Mouse (Mus musculus) adrenal gland, adult (tissue): ENCODE measurements around the gene Gm42906.

Experiments
- DNase-seq, 2 experiments: peaks; one replicate each; pipeline ENCODE4 v3.0.0; 2022 to 2023; ENCODE audit warnings: low spot score in 1 of 2; ENCODE audit not compliant: inconsistent age in 2 of 2

Gm42906 gene

DNA sequence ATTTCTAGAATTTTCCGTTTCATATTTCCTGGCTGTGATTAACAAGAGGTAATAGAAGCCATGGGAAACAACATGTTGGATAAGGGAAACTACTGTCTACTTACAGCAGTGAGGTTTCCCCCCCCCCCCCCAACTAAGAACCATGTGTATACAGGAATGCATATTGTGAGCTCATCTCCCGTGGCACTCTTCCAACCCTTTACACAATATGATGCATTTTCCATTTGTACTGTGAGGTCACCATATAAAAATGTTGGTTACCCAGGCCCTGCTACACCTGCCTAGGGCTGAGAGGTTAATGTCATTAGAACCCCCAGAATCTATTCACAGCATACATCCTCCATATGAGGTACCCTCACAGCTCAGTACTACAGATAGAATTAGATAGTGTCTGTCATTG lies 310.1 kb downstream of the Gm42906 start:
- no peak for DNase-seq

DNA sequence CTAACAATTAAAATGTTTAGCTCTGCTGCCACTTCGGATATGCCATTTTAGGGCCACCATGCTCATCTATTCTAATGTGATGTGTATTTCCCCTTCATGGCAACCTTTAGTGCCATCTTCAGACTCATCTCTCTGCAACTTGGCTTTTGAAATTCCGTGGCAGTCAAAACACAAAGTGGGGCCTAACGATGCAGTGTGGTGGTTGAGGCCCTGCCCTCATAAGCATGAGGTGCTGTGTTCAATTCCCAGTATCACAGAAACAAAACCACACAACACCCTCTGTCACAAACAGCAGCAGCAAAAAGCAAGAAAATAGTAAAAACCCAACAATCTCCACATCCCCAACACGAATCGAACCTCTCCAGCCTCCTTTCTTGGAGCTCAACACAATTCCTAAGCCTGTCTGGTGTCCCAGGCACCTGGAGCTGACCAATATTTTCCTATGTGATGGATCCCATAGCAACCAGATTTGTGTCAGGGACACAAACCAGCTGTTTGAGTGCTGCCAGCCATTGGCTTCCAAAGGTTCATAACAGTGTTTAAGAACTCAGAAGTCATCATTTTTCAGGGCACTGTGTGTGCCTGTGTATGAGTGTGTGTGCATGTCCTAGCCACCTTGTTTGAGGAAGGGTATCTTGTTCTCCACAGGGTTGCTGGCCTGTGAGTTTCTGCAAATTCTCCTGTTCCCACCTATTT lies 311.6 kb downstream of the Gm42906 start:
- DNase-seq = no peak

DNA sequence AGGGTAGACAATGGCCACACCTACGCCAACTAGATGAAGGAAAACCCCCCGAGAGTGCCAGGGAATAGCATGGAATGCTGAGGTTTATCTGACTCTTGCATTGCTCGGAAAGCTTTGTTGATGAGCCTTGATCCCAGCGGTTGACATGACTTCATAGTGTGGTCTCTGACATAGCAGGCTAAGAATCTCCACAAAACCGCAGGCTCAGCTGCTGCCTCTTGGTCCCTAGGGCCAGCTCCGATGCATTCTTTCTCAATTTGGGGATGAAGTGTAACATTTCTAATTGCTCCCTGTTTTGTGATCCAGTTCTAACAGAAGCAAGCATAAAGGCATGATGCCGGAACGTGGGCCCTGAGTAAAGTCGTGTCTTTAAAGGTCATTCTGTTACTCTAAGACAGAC lies 315.2 kb downstream of the Gm42906 start:
- peak in 1 of 2 experiments; percentile 41 for DNase-seq

- no peak for DNase-seq
Observed at GRCm38 (mm10) chr5:151111080-151111871, 316.7 kb downstream of the Gm42906 start.

- peak in 1 of 2 experiments; percentile 64 for DNase-seq
Observed at GRCm38 (mm10) chr5:151110461-151110908, 317.5 kb downstream of the Gm42906 start.

DNA sequence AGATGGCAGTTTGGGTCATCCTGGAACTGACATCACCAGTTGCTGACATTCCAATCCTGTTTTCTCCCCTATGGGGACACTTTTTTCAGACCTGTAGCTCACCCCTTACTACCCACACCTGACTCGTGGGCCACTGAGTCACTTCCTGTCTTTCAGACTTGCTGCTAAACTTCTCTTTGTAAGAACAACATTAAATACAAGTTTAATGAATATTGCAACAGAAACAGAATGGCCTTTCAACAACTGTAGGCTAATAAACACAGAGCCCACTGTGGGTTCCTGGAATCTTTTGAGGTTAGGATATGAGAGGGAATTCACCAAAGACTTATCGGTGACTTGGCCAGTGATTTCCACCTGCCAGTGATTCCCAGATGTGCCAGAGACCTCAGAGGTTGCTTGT lies 318.1 kb downstream of the Gm42906 start:
- no peak for DNase-seq

GRCm38 (mm10) chr5:151108955-151109354 lies 319.0 kb downstream of the Gm42906 start:
- DNase-seq = no peak

- no peak for DNase-seq
Observed at GRCm38 (mm10) chr5:151108291-151108897, 319.6 kb downstream of the Gm42906 start.

DNA sequence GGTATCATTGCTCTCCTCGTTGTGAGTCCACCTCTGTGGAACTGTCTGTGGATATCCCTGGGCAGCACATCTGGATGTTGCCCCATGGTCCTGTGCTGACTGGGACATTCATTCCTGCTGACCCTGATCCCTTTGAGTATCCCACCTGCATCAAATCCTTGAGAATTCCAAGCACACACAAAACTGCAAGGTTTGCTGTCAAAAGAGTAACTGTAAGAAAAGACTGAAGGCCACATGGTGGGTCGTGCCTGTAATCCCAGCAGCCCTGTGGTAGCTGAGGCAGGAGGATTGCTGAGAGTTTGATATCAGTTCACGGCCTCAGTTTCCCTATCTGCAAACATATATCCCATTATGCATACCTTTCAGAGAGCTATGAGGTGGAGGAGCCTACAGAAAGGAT lies 321.1 kb downstream of the Gm42906 start:
- DNase-seq = no peak

DNA sequence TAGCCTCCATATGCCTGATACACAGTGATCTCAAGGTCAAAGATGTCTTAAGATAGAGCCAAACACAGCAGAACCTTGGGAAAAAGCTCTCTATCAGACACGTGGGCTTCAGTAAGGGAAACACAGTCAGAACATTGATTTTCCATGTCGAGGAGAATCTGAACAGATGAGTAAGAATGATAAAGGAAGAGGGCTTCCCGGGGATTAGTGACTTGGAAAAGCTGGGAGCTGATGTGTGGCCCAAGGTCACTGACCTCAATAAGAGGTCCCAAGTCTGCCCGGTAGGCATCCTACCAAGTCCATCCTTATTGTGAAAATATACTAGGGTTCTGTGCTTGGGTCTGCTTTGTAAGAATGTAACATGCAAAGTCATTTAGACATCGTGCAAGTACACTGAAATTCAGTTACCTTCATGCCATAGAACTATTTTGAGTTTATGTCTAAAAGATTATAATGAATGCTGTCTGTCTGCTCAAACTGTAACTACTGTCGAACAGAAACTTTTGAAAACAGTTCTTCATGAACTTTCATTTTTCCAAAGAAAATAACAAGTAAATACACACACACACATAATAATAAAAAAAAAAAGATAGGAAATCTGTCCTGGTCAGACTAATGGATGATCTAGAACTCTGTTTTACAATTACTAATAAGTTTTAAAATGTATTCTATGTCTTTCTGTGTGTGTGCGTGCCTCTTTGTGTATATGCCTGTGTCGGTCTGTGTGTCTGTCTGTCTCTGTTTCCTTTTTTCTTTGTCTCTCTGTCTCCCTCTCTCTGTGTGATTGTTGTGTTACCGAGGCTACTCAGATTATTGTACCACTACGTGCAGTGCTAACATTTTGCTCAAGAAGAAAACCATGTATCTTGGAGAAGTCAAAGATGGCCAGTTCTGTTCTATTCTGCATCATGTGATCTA lies 322.6 kb downstream of the Gm42906 start:
- DNase-seq = no peak

GRCm38 (mm10) chr5:151104354-151105053 lies 323.5 kb downstream of the Gm42906 start:
- DNase-seq = no peak

DNA sequence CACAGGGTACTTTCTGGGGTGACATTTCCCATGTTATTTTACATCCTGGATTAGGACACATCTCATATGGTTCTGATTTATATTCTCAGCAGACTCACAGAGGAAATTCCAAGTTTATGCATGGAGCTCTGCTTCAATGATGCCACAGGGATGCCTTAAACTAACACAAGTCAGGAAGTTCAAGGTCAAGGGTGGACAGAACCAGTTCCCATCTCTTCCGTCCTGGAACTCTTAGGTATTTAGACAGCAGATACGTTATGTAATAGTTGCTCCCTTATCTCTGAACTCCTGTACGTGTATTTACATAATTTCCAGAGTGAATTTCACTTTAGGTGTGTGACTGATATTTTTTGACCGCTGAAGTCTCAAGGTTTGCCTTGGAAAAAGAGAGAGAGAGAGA lies 324.7 kb downstream of the Gm42906 start:
- DNase-seq = no peak

DNA sequence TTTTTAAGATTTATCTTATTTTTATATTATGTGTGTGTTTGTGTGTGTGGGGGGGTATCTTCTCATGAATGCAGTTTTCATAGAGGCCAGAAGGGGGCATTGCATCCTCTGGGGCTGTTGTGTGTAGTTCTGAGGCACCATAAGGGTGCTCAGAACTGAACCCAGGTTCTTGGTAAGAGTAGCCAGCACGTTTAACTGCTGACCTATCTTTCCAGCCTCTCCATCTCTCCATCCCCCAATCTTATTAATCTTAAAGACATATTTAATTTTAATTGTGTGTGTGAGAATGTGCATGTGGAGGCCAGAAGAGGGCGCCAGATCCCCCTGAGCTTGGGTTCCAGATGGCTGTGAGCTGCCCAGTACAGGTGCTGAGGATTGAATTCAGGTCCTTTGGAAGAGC lies 325.7 kb downstream of the Gm42906 start:
- no peak for DNase-seq

DNA sequence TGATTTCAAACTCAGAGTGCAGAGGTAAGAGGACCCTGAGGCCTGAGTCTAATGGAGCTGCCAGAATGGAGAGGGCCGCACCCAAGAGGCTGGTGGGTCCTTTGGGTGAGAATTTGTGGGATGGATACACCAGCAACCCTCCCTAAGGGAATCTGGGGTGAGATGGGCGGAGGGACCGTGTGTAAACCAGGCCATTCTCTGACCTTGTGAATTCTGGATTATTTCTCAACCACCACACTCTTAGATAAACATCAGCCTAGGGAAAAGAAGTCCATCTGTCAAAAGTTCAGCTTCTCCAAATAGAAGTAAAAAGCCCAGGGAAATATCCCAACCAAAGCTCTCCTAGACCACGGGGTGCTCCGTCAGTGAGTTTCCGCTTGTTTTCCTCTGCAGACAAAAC lies 332.0 kb downstream of the Gm42906 start:
- DNase-seq = peak in 1 of 2 experiments; percentile 54

- DNase-seq = no peak
Observed at GRCm38 (mm10) chr5:151092886-151093665, 334.9 kb downstream of the Gm42906 start.

- DNase-seq = no peak
Observed at GRCm38 (mm10) chr5:151090996-151091395, 337.0 kb downstream of the Gm42906 start.

GRCm38 (mm10) chr5:151089201-151089600 lies 338.8 kb downstream of the Gm42906 start:
- DNase-seq = no peak

DNA sequence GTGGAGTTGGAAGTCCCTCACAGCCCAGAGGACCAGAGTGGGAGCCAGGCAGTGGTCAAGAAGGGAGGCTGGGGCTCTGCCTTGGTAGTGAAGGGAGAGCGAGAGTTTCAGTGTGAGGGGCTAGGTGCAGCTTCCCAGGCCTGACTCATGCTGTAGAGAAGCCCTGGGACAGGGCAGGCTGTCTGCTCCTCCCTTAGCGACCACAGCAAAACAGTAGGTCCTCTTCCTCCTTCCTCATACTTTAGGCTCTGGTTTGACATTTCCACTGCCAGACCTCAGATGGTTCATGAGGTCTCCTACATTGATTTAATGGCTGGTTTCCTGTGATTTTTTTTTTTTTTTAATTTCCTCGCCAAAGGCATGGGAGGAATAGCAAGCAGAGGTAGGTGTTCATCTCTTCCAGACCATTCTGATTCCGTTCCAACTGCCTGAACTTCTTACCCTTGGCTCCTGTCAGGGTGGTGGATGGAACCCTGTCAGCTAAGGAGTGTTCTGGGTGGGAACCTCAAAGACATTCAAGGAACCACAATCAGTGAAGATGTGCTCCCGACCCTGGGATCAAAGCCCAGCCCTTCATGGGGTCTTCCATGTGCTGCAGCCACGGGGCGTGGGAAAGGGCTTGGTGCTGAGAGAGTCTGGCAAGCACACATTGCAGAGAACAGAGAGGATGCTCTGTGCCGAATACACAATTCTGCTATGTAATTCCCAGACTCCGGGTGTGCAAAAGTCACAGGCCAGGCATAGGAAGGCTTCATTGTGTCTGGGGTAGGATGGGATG lies 341.3 kb downstream of the Gm42906 start:
- no peak for DNase-seq

DNA sequence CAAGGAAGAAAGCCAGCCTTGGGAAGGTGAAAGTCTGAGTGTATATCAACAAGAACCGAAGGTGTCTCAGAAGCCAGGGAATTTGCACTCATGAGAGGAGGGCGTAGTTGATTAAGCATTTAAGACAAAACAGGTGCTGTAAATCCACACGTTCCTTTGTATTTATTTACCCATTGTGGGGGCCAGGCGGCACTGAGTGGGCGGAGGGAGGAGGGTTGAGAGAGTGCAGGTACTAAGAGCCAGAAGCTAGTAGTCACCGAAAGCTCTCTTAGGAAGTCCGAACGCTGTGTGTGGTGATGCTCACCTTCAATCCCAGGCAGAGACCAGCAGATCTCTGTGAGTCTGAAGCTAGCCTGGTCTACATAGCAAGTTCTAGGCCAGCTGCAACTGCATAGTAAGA lies 342.2 kb downstream of the Gm42906 start:
- no peak for DNase-seq
